Mouse (Mus musculus) T-cell, adult 2 months (primary cell): ENCODE results near the gene Fads3.

Experiments used
- DNase-seq: peaks from one replicate; pipeline ENCODE4 v3.0.0; 2022; ENCODE audit warnings: low spot score

Gene Fads3

DNA sequence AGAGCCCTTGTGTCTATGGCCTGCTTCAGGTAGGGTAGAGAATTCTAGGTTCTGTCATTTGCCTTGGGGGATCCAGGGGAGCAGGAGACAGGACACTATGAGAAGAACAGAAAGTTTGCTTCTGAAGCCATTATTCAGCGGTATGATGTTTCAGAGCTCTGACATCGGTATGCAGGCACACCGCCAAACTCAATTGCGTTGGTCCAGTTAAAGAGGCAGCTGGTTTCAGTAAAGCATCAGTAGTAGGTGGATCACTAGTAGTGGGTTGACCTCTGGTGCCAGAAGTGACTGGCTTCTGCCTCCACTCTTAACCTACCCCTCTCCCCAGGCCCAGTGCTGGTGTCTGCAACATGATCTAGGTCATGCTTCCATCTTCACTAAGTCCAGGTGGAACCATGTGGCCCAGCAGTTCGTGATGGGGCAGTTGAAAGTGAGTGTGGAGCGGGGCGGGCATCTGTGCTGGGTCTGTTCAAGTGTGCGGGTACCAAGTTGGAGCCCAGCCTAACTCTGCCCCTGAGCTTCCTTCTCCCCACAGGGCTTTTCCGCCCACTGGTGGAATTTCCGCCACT is 12.4 kb downstream of the Fads3 start:
- no peak for DNase-seq

GRCm38 (mm10) chr19:10054361-10055075 is 13.1 kb downstream of the Fads3 start:
- DNase-seq: no peak

DNA sequence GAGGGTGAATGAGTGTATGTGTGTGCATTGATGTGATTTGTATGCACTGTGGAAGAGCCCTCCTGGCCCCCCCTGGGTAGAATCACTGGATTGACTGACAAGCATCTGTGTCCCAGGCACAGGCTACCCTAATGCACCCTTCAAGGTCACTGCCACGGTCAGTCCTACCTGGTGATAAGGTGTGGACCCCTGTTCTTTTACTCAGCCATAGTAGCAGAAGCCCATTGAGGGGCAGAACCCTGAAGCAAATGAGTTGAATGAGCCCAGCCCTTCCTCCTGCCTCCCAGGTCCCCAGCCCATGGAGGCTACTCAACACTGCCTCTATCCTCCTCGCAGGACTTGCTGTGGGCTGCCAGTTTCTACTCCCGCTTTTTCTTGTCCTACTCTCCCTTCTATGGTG is 13.9 kb downstream of the Fads3 start:
- no peak for DNase-seq

- no peak for DNase-seq
Measured at GRCm38 (mm10) chr19:10055783-10056660, 14.7 kb downstream of the Fads3 start.

GRCm38 (mm10) chr19:10056686-10057085 is 15.3 kb downstream of the Fads3 start:
- DNase-seq: no peak

DNA sequence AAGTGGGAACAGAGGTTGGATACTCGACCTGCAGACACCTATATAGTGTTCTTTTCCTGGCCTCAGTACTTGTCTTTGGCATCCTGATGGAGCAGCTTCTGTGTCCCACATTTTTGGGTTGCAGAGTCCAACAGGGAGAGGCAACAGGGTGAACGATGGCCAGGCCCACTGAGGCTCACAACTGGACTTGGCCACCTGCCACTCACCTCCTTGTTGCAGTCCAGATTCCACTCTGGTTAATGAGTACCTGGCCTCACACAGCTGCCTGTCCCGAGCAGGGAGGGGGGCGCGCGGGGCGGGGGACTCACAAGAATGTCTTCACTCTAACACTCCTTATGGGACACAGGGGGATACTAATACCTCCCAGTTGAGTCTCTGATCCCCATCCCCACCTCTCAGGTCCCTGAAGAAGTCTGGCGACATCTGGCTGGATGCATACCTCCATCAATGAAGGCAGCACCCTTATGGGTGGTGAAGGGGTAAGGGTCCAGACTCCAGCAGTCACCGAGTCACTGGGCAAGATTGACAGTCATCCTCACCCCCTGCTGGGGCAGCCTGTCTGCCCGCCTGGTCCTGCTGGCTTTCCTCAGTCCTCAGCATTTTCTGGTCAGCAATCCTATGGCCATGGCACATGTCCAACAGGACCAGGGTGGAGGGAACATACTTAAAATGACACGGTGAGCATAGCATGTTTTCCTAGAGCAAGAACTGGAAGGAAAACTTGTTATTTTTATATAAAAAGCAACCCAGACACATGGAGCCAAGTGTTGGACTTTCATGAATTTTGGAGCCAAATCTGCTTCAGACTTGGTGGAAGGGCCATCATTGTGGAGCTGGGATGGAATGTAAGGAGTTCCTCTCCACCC is 16.4 kb downstream of the Fads3 start:
- no peak for DNase-seq

- no peak for DNase-seq
Measured at GRCm38 (mm10) chr19:10058352-10058825, 17.0 kb downstream of the Fads3 start.

DNA sequence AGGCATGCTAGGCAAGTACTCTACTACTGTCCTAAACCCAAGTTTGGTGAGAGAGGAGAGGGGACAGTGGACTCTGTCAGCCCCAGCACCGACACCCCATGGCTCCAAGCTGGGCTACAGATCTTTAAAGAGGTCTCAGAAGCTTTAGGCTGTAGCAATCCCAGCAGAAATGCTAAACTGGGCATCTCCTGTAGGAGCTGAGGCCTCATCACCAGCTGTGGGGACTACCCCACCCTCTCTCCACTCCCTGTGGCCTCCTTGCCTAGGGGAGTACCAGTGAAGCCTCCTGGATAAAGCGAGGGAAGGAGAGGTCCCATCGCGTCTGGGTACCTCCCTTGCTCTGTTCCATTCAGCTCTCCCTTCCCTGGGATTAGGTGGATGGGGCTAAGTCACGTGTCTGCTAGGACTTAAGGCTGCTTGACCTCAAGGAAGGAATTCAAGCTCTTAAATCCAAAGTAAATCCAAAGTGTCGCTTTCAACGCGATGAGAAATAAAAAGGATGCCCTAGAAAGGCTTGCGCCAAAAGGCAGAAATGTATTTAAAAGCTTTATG is 17.6 kb downstream of the Fads3 start:
- no peak for DNase-seq

DNA sequence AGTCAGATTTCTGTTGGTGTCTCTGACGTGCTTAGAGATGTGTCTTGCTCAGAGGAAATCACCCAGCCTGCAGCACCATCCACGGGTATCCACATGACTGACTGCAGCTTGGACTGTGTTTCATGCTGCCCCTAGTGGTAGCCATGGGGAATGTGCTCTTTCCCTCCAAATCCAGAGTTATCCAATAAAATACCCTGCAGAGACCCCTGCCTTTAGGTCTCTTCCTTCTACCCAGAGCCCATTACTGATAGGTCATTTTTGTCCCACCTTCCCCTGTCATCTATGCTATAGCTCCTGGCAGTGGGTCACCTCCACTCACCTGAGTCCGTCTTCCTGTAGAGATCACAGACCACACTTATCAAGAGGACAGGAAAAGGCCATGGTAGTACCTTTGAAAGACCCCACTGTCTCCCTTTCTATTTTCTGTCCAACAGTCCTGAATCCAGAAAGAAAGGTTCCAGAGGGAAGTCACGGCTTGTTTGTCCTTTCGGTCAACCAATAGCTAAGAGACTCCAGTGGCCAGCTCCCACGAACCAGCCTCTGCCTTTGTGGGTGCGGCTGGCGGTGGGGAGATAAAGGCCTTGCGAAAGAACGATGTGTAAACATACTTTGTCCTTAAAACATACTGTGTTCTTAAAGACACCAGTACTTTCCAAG is 18.7 kb downstream of the Fads3 start:
- DNase-seq: no peak

GRCm38 (mm10) chr19:10060783-10061590 is 19.6 kb downstream of the Fads3 start:
- no peak for DNase-seq

DNA sequence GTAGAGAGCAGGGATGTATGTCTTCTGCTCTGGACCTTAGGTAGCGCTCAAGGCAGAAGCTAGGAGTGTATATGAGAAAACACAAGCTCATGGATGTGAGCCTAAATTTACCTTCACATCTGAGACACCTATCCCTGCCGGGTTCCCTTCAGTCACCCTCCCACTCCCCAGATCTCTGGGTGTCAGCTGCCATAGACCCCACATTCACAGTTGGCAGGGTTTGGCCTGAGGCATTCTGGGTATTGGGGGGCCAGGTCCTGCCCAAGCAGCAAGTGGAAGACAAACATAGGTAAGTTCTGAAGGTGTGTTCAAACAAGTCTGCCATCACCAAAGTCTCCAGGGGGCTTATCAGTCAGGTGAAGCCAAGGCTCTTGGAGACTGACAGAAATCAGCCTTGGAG is 20.3 kb downstream of the Fads3 start:
- no peak for DNase-seq

- no peak for DNase-seq
Measured at GRCm38 (mm10) chr19:10062292-10062691, 20.9 kb downstream of the Fads3 start.

DNA sequence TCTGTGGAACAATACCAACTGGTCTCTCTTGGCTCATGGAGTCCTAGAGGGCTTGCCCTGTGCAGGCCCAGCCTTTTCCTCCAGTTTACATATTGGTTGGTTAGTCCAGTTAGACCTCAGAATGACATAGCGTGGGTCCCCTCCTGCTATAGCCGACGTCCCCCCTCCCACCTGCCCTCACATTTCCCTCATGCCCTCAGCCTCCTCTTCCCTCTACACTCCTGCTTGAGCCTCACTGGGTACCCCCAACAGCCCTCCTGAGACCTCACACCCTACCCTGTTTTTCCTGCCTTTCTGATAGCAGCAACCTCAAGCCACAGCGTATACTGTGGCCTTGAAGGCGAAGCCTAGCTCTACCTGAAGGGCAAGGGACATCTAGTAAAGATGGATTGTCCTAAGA is 21.5 kb downstream of the Fads3 start:
- no peak for DNase-seq

DNA sequence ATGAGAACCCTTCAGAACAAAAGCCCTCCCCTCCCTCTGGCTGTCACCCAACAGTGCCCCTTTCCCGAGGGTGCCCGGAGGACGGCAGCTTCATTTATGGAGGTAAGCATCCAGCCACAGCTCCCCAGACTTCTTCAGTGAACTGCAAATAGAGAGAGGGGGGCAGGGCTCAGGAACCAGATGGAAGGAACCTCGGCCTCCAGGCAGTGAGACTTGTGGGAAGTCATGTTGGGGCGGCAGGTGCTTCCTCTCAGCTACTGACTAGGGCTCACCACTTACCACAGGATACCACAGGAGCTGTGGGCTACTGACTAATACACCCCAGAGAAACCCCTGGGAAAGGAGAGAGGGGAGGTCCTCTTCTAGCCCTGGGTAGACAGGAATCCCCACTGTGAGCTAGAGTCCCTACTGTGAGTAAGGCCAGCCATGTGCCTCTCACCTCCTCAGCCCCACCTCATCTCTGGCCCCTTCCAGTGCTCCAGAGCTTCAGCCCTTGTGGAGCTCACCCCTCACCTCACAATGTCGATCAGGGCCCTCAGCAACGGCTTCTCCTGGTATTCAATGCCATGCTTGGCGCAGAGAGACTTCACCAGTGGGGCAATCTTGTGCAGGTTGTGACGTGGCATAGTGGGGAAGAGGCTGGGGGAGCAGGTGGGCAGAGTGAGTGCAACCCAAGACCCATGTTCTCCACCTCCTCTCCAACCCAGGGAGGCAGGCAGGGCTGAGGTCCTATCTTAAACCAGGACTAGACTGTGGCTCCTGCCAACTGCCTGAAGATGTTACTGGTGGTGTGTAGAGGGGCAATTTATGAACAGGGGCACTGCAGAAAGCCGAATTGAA is 23.0 kb downstream of the Fads3 start:
- no peak for DNase-seq

DNA sequence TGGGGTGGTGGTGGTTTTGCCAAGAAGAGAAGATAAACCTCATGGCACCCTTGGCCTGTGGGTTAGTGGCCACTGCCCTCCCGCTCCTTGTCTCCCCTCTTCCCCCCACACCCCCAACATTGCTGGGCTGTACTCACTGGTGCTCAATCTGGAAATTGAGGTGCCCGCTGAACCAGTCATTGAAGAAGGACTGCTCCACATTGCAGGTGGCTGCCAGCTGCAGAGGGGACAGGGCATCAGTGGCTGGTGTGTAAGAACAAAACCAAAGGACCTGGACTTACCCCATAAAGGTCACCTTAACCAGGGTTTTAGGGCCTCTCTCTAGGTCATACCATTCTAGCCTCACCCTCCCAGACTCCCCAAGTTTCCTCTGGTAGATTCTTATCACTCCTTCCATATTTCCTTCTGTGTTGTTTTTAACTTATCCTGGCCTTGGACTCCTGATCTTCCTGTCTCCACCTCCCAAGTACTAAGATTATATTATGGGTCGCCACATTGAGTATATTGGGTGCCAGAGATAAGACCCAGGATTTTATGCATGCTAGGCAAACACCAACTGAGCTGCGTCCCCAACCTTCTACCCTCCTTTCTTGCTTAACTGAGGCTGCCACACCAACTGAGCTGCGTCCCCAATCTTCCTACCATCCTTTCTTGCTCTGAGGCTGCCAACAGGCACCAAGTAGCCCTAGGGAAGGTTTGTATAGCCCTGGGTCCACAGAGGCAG is 24.3 kb downstream of the Fads3 start:
- DNase-seq: no peak

- DNase-seq: no peak
Measured at GRCm38 (mm10) chr19:10066189-10066500, 24.8 kb downstream of the Fads3 start.

- DNase-seq: no peak
Measured at GRCm38 (mm10) chr19:10066502-10066901, 25.1 kb downstream of the Fads3 start.

GRCm38 (mm10) chr19:10067701-10068100 is 26.3 kb downstream of the Fads3 start:
- no peak for DNase-seq
